Mouse (Mus musculus) brain, embryonic 14.5 days (tissue): ENCODE results near the gene Klhdc8a.

Experiments
- CTCF ChIP-seq: fragments of 200-500 bp; IDR thresholded peaks from 2 replicates; pipeline ENCODE4 v1.5.1; 2012; ENCODE audit warnings: inconsistent platforms, mild to moderate bottlenecking, moderate library complexity, borderline replicate concordance; ENCODE audit not compliant: insufficient read depth, insufficient read length; ENCODE audit errors: extremely low read depth
- POLR2A ChIP-seq: fragments of 200-500 bp; IDR thresholded peaks from 2 replicates; pipeline ENCODE4 v1.6.1; 2012; ENCODE audit warnings: mild to moderate bottlenecking, inconsistent platforms, borderline replicate concordance; ENCODE audit not compliant: poor library complexity, insufficient read depth, insufficient read length, severe bottlenecking; ENCODE audit errors: extremely low read depth

- no peak for TF ChIP-seq POLR2A
- no peak for TF ChIP-seq CTCF
Observed at GRCm38 (mm10) chr1:132283018-132283417, 15.4 kb upstream of the Klhdc8a start.
